Mouse (Mus musculus) intestine, embryonic 16.5 days (tissue): ENCODE measurements around the gene Cant1. TPM values are rescaled to one million over a fixed set of nuclear protein-coding genes. Genes with fewer than 3 reads are reported as not detected.
A peak's percentile ranks its signal among the peaks of the same experiment; 100 is the strongest.

Source experiments
- ATAC-seq: fragments of 200-750 bp; cut with Nextera tagmentation; 2 replicates; pipeline ENCODE4 v1.8.0; 2017; ENCODE audit warnings: moderate TSS enrichment, moderate library complexity
- H3K27ac ChIP-seq: fragments of 300-500 bp; sonication (generic); 2 replicates; pipeline ENCODE4 v1.5.1; 2014; ENCODE audit warnings: mild to moderate bottlenecking, low read length
- H3K27me3 ChIP-seq: fragments of 300-500 bp; sonication (generic); replicated peaks from 2 replicates; pipeline ENCODE4 v1.6.1; 2014; ENCODE audit warnings: low read length, control low read depth, mixed read lengths; ENCODE audit not compliant: control insufficient read depth, insufficient read depth
- H3K36me3 ChIP-seq: fragments of 300-500 bp; sonication (generic); 2 replicates; pipeline ENCODE4 v1.6.1; 2014; ENCODE audit warnings: low read length, control low read depth; ENCODE audit not compliant: control insufficient read depth, insufficient read depth
- H3K4me1 ChIP-seq: fragments of 300-500 bp; sonication (generic); 2 replicates; pipeline ENCODE4 v1.6.1; 2014; ENCODE audit warnings: low read length, control low read depth, mixed read lengths; ENCODE audit not compliant: control insufficient read depth, insufficient read depth
- H3K4me2 ChIP-seq: fragments of 300-500 bp; sonication (generic); 2 replicates; pipeline ENCODE4 v1.6.1; 2014; ENCODE audit warnings: low read depth, low read length, control low read depth
- H3K4me3 ChIP-seq: fragments of 300-500 bp; sonication (generic); 2 replicates; pipeline ENCODE4 v1.5.1; 2014; ENCODE audit warnings: mild to moderate bottlenecking, low read length
- H3K9ac ChIP-seq: fragments of 300-500 bp; sonication (generic); 2 replicates; pipeline ENCODE4 v1.6.1; 2014; ENCODE audit warnings: low read depth, low read length
- H3K9me3 ChIP-seq: fragments of 300-500 bp; sonication (generic); 2 replicates; pipeline ENCODE4 v1.6.1; 2016; ENCODE audit warnings: low read length, control low read depth; ENCODE audit not compliant: control insufficient read depth
- WGBS: fragments of 180-500 bp; shearing (Covaris S2); extraction: QIAGEN DNeasy Blood & Tissue Kit; methylation state at CpG from one replicate; pipeline ENCODE4 v1.1.7; 2014; 5-methylcytosine and 5-hydroxymethylcytosine counted together
- polyA plus RNA-seq: library from polyadenylated mRNA; unstranded; fragments of >200 nt; fragmentation: Nextera tagmentation; extraction: Ambion mirVana; gene quantifications from 2 replicates; pipeline ENCODE4 v1.2.1, GENCODE M21; 2015

Cant1 gene
- polyA plus RNA-seq, 1 experiment from 2014 or later: 38.7 TPM

- peak overlapping the region; percentile 72 for H3K27ac ChIP-seq
- H3K9ac ChIP-seq: peak overlapping the region; percentile 48
- no peaks in the 10 kb centered on the region for H3K9me3 ChIP-seq
- no peak overlapping the region for H3K4me2 ChIP-seq
- H3K4me1 ChIP-seq: peaks cover 33% of the 10 kb centered on the region
- 75% methylated on average over 1 of the region's 1 CpGs for WGBS
- no peaks in the 10 kb centered on the region for H3K27me3 ChIP-seq
- no peak for ATAC-seq
- H3K4me3 ChIP-seq: no peak overlapping the region
- no peaks in the 10 kb centered on the region for H3K36me3 ChIP-seq
Measured at GRCm38 (mm10) chr11:118362501-118362900, 56.4 kb downstream of the Cant1 start.

- Histone ChIP-seq H3K4me3 (no peak overlapping the region), H3K9ac (no peak overlapping the region), H3K27ac (no peak overlapping the region), H3K4me2 (no peak overlapping the region), H3K27me3 (no peaks in the 10 kb centered on the region), H3K36me3 (no peaks in the 10 kb centered on the region), H3K4me1 (peaks cover 32% of the 10 kb centered on the region), H3K9me3 (no peaks in the 10 kb centered on the region)
- WGBS: 35% methylated on average over 10 of the region's 10 CpGs
- ATAC-seq: peak; percentile 21; the same call in 1 of the 2 replicates
Measured at GRCm38 (mm10) chr11:118360907-118361341, 58.0 kb downstream of the Cant1 start.

GRCm38 (mm10) chr11:118360491-118360890 lies 58.4 kb downstream of the Cant1 start:
- no peaks in the 10 kb centered on the region for H3K36me3 ChIP-seq
- no peak overlapping the region for H3K4me2 ChIP-seq
- no peak overlapping the region for H3K9ac ChIP-seq
- no peak overlapping the region for H3K4me3 ChIP-seq
- peak; percentile 24 for ATAC-seq
- H3K27me3 ChIP-seq: no peaks in the 10 kb centered on the region
- peak overlapping the region; percentile 33; the same call in 1 of the 2 replicates for H3K27ac ChIP-seq
- H3K4me1 ChIP-seq: peaks cover 30% of the 10 kb centered on the region
- 55% methylated on average over 7 of the region's 7 CpGs for WGBS
- H3K9me3 ChIP-seq: no peaks in the 10 kb centered on the region

Other genes with a start within 250 kb of the Cant1 start
- 9.6 and 9.8 TPM in 2 replicates for gene Cyth1, start 170.5 kb downstream of the Cant1 start, polyA plus RNA-seq
- 15.9 TPM in 2 replicates for gene Usp36, start 128.8 kb downstream of the Cant1 start, polyA plus RNA-seq
- 0.20 and 0.24 TPM in 2 replicates for gene Cep295nl, start 76.6 kb downstream of the Cant1 start, polyA plus RNA-seq
- 30.9 and 45.1 TPM in 2 replicates for gene Timp2, start 63.3 kb downstream of the Cant1 start, polyA plus RNA-seq
- 226 and 234 TPM in 2 replicates for gene Lgals3bp, start 17.0 kb downstream of the Cant1 start, polyA plus RNA-seq
- gene C1qtnf1, start 9.1 kb upstream of the Cant1 start, polyA plus RNA-seq: 7.1 and 7.3 TPM in 2 replicates
- gene Engase, start 57.7 kb upstream of the Cant1 start, polyA plus RNA-seq: 13.5 and 17.8 TPM in 2 replicates